Mouse (Mus musculus) lung, postnatal 14 days (tissue): ENCODE measurements around the gene Josd1.

Experiments used
- DNase-seq: peaks from one replicate; pipeline ENCODE4 v3.0.0; 2021

The Josd1 gene

GRCm38 (mm10) chr15:79657837-79658530, 29.7 kb downstream of the Josd1 start:
- peak; percentile 92 for DNase-seq

- no peak for DNase-seq
Measured at GRCm38 (mm10) chr15:79656451-79656850, 31.3 kb downstream of the Josd1 start.

GRCm38 (mm10) chr15:79651481-79651880, 36.2 kb downstream of the Josd1 start:
- no peak for DNase-seq

GRCm38 (mm10) chr15:79650569-79650968, 37.1 kb downstream of the Josd1 start:
- peak; percentile 54 for DNase-seq

- DNase-seq: no peak
Measured at GRCm38 (mm10) chr15:79648130-79648529, 39.6 kb downstream of the Josd1 start.

- DNase-seq: no peak
Measured at GRCm38 (mm10) chr15:79645483-79645882, 42.2 kb downstream of the Josd1 start.

- DNase-seq: no peak
Measured at GRCm38 (mm10) chr15:79641135-79641817, 46.4 kb downstream of the Josd1 start.

- DNase-seq: no peak
Measured at GRCm38 (mm10) chr15:79630471-79630870, 57.2 kb downstream of the Josd1 start.
